Mouse (Mus musculus): ENCODE results near the gene Gm3448. TPM values are rescaled to one million over a fixed set of nuclear protein-coding genes. Genes with fewer than 3 reads are reported as not detected.
A peak's percentile ranks its signal among the peaks of the same experiment; 100 is the strongest.
"Not testable (repeated sequence)": the region's sequence is repeated elsewhere in the genome, so short reads cannot be mapped to it uniquely, and the experiment has no call there.

Gene Gm3448
- total RNA-seq, 2 experiments from 2014 or later, result 7.2 to 8.4 TPM

DNA sequence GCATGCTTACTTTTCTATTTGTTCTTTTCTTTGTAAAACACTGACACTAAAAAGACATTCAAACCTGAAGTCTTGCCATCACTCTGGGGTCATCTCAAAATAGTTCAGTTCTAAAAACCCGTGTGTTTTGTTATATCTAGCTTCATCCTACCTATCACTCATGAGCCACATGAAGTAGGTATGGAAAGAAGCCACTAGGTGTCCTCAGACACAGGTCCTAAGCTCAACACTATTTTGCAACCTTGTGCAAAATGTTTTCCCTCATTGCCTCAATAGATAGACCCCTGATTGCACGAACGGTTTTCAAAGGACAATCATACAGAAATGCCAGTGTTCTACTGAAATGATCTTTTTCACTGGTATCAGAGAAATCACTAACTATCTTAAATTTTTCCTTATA is 882 bp downstream of the Gm3448 start:
- DNase-seq (ENCODE audit: low spot score in 2 of 2), result not testable (repeated sequence)

DNA sequence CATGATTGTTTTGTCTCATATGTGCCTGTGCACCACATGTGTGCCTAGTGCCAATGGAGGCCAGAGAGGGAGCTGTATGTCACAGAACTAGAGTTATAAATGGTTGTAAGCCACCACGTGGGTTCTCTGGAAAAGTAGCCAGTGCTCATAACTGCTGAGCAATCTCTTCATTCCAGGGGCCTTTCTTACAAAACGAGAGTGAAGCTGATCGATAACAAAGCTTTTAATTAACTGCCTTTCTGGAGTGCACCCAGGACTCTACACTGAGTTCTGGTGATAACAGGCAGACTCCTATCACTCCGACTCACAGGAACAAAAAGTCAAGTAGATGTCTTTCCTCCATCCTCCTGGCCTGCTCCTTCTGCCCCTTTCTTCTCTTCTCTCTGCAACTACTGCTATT is 9.9 kb downstream of the Gm3448 start:
- not testable (repeated sequence) for DNase-seq (ENCODE audit: low spot score in 2 of 2)

DNA sequence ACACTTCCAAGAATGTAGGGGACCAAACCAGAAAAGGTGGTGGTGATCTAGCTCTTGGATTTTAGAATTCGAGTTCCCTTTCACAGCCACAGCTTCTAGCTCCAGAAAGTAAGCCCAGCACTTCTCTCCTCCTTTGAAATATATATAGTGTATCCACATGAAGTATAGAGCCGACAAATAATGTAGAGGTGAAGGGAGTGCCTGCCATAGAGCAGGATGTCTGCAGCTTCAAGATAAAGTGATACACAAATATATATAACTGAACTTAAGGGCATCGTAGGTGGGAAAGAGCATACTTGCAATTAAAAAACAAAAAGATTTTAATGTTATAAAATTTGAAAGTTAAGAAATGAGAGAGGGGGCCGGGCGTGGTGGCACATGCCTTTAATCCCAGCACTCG is 15.8 kb downstream of the Gm3448 start:
- DNase-seq (ENCODE audit: low spot score in 2 of 2), result not testable (repeated sequence)

DNA sequence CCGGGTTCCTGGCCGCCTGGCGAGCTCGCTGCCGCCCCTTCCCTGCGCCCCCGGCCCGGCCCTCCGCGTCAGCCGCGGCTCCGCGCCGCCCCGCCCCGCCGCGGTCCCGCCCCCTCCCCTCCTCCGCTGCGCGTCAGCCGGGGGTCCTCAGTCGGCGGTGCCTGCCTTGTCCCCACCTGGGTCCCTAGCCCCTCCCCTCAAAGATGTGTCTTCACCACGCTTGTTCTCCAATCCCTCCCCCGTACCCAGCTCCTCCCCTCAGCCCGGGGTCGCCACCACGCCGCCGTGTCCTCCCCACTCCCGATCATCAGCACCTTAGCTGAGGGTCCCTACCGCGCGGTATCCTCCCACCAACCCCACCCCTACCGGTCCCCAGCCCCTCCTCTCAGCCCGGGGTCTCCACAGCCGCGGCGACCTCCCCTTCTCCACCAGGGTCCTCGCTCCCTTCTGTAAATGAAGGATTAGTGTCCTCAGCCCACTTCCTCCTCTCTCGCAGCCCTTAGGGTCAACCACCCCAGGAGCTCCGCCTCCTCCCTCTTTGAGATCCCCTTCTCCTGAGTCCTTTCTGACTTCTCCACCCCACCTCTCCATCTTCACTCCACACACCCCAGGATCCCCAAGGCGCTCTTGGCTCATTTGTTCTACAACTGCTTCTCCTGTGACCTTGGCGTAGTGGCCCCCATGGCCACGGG is 16.7 kb downstream of the Gm3448 start:
- DNase-seq (ENCODE audit: low spot score in 2 of 2), result not testable (repeated sequence)

DNA sequence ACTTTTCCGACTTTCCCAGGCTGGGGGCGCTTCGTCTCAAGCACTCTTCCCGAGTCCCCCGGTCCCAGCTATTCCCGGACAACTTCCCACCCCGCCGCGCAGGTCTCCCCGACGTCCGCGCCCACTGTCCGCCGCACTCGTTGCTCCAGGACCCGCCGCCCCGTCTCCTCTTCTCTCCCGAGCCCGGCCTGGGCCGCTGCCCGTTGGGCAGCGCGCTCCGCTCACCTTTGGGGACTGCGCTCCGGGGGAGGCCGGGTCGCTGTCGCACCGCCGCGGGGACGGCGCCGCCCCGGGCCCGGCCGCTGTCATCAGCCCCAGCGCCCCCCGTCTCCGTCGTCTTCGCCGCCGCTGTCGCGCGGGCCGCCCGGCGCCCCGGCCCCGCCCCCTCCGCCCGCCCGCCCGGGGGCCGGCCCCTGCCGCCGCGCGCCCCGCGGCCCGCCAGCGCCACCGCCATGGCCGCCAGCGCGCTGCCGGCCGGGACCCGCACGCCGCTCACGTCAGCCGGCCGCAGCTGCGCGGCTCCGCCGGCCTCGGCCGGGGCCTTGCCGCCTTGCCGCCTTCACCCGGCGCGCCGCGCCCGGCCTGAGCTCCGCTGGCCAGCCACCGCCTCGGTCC is 17.4 kb downstream of the Gm3448 start:
- not testable (repeated sequence) for DNase-seq (ENCODE audit: low spot score in 2 of 2)

DNA sequence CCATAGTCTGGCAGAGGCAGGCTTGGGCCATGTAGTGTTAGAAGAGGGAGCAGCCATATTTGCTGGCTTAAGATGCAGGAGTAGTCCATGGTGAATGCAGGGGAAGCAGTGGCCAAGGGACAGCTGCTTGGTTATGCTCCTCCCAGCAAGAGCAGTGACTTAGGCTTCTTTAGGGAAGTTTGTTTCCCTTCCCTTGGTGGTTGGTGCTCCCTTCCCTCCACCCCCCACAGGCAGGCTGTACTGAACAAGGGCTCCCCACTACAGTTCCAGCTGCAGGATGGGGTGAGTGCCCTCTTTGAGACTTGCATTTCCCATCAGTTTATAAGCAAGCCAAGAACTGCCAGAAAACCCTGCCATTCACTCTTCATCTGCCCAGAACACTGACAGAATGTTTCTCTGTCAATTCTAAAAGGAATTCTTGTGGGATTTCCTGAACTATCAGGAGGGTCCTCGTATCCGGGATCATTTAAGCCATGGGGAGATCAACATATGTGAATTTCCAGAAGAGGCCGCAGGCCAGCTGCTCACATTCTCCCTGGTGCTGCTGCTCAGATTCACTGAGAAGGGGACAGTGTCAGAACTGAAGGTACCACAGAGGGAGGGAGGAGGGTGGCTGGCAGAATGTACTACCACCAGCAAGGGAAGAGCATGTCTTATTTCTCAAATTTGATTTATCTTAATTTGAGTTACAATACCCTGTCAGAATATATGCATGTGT is 19.7 kb downstream of the Gm3448 start:
- peak in 1 of 2 experiments; percentile 29 for DNase-seq (ENCODE audit: low spot score in 2 of 2)

DNA sequence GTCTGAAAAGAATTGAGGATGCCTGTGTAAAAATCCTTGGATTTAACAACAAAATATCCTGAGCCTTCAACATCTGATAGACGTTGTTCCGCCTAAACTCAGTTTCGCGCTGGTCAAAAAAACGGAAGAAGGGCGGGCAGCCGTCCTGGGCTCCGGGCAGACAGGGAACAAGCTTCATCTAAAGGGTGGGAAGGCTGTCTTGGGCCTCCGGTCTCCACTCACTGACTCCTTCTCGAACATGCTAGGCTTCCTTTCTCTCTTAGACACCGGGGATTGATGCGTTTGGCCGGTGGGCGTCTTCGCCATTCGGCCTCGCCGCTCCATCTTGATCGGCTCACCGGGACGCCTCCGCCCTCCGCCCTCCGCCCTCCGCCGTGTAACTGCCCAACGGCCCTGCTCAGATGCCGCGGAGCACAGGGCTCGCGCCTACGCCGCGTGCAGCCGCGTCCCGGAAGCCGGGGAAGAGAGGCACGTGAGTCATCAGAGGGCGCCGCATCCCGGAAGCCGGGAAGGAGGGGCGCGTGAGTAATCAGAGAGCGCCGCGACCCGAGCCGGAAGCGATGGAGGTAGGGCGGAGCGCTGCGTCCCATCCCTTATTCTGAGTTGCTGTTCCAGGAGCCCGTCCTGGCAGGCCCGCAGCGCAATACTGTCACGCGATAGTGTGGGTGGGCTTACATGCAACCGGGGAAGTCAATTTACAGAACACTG is 31.5 kb downstream of the Gm3448 start, which contains the start of gene Gm3435:
Gm3435 (plus strand) TSS at position 471 of the 708 bp plus-strand sequence.
- not testable (repeated sequence) for DNase-seq (ENCODE audit: low spot score in 2 of 2)

DNA sequence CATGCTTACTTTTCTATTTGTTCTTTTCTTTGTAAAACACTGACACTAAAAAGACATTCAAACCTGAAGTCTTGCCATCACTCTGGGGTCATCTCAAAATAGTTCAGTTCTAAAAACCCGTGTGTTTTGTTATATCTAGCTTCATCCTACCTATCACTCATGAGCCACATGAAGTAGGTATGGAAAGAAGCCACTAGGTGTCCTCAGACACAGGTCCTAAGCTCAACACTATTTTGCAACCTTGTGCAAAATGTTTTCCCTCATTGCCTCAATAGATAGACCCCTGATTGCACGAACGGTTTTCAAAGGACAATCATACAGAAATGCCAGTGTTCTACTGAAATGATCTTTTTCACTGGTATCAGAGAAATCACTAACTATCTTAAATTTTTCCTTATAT is 32.2 kb downstream of the Gm3448 start:
- DNase-seq (ENCODE audit: low spot score in 2 of 2), result not testable (repeated sequence)

DNA sequence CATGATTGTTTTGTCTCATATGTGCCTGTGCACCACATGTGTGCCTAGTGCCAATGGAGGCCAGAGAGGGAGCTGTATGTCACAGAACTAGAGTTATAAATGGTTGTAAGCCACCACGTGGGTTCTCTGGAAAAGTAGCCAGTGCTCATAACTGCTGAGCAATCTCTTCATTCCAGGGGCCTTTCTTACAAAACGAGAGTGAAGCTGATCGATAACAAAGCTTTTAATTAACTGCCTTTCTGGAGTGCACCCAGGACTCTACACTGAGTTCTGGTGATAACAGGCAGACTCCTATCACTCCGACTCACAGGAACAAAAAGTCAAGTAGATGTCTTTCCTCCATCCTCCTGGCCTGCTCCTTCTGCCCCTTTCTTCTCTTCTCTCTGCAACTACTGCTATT is 41.3 kb downstream of the Gm3448 start:
- DNase-seq (ENCODE audit: low spot score in 2 of 2), result not testable (repeated sequence)

DNA sequence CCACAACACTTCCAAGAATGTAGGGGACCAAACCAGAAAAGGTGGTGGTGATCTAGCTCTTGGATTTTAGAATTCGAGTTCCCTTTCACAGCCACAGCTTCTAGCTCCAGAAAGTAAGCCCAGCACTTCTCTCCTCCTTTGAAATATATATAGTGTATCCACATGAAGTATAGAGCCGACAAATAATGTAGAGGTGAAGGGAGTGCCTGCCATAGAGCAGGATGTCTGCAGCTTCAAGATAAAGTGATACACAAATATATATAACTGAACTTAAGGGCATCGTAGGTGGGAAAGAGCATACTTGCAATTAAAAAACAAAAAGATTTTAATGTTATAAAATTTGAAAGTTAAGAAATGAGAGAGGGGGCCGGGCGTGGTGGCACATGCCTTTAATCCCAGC is 47.2 kb downstream of the Gm3448 start:
- DNase-seq (ENCODE audit: low spot score in 2 of 2), result not testable (repeated sequence)

DNA sequence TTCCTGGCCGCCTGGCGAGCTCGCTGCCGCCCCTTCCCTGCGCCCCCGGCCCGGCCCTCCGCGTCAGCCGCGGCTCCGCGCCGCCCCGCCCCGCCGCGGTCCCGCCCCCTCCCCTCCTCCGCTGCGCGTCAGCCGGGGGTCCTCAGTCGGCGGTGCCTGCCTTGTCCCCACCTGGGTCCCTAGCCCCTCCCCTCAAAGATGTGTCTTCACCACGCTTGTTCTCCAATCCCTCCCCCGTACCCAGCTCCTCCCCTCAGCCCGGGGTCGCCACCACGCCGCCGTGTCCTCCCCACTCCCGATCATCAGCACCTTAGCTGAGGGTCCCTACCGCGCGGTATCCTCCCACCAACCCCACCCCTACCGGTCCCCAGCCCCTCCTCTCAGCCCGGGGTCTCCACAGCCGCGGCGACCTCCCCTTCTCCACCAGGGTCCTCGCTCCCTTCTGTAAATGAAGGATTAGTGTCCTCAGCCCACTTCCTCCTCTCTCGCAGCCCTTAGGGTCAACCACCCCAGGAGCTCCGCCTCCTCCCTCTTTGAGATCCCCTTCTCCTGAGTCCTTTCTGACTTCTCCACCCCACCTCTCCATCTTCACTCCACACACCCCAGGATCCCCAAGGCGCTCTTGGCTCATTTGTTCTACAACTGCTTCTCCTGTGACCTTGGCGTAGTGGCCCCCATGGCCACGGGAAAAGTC is 48.1 kb downstream of the Gm3448 start:
- DNase-seq (ENCODE audit: low spot score in 2 of 2), result not testable (repeated sequence)

DNA sequence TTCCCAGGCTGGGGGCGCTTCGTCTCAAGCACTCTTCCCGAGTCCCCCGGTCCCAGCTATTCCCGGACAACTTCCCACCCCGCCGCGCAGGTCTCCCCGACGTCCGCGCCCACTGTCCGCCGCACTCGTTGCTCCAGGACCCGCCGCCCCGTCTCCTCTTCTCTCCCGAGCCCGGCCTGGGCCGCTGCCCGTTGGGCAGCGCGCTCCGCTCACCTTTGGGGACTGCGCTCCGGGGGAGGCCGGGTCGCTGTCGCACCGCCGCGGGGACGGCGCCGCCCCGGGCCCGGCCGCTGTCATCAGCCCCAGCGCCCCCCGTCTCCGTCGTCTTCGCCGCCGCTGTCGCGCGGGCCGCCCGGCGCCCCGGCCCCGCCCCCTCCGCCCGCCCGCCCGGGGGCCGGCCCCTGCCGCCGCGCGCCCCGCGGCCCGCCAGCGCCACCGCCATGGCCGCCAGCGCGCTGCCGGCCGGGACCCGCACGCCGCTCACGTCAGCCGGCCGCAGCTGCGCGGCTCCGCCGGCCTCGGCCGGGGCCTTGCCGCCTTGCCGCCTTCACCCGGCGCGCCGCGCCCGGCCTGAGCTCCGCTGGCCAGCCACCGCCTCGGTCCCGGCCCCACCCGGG is 48.7 kb downstream of the Gm3448 start:
- DNase-seq (ENCODE audit: low spot score in 2 of 2), result not testable (repeated sequence)

DNA sequence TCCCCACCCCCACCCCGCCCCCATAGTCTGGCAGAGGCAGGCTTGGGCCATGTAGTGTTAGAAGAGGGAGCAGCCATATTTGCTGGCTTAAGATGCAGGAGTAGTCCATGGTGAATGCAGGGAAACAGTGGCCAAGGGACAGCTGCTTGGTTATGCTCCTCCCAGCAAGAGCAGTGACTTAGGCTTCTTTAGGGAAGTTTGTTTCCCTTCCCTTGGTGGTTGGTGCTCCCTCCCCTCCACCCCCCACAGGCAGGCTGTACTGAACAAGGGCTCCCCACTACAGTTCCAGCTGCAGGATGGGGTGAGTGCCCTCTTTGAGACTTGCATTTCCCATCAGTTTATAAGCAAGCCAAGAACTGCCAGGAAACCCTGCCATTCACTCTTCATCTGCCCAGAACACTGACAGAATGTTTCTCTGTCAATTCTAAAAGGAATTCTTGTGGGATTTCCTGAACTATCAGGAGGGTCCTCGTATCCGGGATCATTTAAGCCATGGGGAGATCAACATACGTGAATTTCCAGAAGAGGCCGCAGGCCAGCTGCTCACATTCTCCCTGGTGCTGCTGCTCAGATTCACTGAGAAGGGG is 51.1 kb downstream of the Gm3448 start:
- DNase-seq (ENCODE audit: low spot score in 2 of 2), result peak in 1 of 2 experiments; percentile 10

DNA sequence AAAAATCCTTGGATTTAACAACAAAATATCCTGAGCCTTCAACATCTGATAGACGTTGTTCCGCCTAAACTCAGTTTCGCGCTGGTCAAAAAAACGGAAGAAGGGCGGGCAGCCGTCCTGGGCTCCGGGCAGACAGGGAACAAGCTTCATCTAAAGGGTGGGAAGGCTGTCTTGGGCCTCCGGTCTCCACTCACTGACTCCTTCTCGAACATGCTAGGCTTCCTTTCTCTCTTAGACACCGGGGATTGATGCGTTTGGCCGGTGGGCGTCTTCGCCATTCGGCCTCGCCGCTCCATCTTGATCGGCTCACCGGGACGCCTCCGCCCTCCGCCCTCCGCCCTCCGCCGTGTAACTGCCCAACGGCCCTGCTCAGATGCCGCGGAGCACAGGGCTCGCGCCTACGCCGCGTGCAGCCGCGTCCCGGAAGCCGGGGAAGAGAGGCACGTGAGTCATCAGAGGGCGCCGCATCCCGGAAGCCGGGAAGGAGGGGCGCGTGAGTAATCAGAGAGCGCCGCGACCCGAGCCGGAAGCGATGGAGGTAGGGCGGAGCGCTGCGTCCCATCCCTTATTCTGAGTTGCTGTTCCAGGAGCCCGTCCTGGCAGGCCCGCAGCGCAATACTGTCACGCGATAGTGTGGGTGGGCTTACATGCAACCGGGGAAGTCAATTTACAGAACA is 62.8 kb downstream of the Gm3448 start, which contains the start of the genes 9030025P20Rik and Gm3417:
9030025P20Rik (plus strand) TSS at position 107 of the 677 bp plus-strand sequence.
Gm3417 (minus strand) TSS at position 429 of the 677 bp plus-strand sequence.
- not testable (repeated sequence) for DNase-seq (ENCODE audit: low spot score in 2 of 2)

DNA sequence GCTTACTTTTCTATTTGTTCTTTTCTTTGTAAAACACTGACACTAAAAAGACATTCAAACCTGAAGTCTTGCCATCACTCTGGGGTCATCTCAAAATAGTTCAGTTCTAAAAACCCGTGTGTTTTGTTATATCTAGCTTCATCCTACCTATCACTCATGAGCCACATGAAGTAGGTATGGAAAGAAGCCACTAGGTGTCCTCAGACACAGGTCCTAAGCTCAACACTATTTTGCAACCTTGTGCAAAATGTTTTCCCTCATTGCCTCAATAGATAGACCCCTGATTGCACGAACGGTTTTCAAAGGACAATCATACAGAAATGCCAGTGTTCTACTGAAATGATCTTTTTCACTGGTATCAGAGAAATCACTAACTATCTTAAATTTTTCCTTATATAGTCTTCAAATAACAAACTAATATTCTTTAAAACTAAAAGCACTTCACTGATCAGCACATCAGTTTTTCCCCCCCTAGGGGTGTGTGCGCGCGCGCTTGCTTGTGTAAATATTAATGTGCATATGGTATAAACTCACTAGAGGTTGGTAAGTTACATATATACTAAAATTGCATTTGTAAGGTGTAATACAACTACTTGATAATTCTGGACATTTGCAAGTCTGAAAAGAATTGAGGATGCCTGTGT is 63.5 kb downstream of the Gm3448 start:
- not testable (repeated sequence) for DNase-seq (ENCODE audit: low spot score in 2 of 2)

DNA sequence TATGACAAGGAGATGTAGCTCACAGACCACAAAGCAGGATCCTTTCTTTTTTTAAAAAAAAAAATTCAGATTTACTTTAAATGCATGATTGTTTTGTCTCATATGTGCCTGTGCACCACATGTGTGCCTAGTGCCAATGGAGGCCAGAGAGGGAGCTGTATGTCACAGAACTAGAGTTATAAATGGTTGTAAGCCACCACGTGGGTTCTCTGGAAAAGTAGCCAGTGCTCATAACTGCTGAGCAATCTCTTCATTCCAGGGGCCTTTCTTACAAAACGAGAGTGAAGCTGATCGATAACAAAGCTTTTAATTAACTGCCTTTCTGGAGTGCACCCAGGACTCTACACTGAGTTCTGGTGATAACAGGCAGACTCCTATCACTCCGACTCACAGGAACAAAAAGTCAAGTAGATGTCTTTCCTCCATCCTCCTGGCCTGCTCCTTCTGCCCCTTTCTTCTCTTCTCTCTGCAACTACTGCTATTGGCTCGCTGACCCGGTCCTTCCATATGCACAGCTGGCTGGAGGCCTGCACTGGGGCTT is 72.9 kb downstream of the Gm3448 start:
- not testable (repeated sequence) for DNase-seq (ENCODE audit: low spot score in 2 of 2)

DNA sequence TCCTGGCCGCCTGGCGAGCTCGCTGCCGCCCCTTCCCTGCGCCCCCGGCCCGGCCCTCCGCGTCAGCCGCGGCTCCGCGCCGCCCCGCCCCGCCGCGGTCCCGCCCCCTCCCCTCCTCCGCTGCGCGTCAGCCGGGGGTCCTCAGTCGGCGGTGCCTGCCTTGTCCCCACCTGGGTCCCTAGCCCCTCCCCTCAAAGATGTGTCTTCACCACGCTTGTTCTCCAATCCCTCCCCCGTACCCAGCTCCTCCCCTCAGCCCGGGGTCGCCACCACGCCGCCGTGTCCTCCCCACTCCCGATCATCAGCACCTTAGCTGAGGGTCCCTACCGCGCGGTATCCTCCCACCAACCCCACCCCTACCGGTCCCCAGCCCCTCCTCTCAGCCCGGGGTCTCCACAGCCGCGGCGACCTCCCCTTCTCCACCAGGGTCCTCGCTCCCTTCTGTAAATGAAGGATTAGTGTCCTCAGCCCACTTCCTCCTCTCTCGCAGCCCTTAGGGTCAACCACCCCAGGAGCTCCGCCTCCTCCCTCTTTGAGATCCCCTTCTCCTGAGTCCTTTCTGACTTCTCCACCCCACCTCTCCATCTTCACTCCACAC is 79.7 kb downstream of the Gm3448 start:
- not testable (repeated sequence) for DNase-seq (ENCODE audit: low spot score in 2 of 2)

Measured in layer of hippocampus, adult 18-20 months (tissue).